Mouse (Mus musculus): ENCODE data around the gene Acp2. TPM values are rescaled to one million over a fixed set of nuclear protein-coding genes. Genes with fewer than 3 reads are reported as not detected.
A peak's percentile ranks its signal among the peaks of the same experiment; 100 is the strongest.

Acp2 gene
- total RNA-seq, 2 experiments from 2014 or later = 52.7 to 56.4 TPM

DNA sequence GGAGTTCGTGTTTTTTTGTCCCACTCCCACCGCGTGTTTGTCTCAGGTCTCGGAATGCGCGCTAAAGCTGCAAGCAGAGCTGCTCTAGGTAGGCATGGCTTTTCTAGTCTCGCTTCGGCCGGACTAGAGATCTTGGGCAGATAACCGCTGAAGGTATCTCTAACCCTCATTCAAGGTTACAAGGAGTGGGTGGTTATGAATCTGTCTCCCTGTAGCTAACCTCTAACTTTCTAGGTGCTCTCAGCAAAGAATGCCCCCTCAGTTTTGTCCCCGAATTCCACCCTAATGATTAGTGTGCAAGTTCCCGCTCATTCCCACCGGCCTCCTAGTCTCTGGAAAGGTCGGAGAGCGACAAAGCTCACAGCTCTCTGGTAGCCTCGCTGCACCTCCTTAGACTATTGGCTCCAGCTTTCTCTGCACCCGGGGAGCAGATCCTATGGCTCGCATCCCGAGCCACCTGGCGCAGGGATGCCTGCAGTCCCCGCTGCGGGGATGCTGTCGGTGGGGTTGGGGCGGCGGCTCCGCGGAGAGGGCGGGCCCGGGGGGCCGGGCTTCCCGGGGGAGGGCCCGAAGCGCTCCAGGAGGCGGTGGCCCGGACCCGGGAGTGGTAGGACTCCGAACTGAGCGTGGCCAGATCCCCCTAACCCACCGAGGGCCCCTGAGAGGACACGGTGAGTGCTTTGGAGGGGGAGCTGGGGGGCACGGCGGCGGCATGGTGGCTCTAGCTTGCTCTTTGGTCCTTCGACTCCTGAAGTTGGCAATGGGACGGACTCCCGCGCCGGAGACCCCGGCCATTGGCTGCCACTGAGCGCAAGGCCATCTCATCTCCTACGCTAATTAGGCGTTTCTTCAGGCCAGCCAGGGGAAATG lies 53.8 kb downstream of the Acp2 start:
- DNase-seq = peak in 1 of 2 experiments; percentile 51

DNA sequence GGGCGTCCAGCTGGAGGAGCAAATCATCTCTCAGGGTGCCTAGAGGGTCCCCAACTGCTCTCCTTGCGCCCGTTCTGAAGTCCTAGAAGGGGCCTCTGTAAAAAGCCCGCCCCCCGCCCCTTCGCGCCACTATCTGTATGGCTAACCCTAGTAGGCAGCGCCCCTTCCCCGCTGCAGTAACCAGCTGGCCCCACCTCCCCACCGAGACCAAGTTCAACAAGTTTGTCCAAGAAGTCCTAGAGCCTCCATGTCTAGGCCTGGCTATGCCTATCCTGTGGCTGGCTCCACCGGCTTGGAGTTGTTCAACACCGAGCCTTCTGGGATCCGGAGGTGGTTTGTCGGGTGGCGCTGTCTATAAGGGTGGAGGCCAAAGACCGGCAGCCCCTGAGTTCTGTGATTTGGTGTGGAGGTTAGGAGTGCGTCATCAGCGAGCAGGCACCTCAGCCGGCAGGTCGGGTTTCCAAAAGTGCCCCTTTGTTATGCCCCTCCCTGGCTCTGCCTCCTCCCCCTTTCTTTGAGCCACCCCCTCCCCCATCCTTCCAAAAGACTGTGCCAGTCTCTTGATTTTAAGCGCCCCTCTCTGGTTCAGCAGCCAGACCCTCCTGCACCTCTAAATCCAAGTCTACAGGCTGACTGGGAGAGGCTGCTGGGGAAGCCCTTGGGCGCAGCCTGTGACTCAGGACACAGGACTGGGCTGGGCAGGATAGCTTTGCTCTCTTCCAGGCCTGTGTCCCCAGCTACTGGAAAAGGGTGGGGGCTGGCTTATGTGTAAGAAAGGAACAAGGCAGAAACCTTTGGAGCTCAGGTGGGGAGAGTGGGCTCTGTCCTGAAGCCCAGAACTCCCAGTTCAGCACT lies 54.7 kb downstream of the Acp2 start:
- DNase-seq = no peak

DNA sequence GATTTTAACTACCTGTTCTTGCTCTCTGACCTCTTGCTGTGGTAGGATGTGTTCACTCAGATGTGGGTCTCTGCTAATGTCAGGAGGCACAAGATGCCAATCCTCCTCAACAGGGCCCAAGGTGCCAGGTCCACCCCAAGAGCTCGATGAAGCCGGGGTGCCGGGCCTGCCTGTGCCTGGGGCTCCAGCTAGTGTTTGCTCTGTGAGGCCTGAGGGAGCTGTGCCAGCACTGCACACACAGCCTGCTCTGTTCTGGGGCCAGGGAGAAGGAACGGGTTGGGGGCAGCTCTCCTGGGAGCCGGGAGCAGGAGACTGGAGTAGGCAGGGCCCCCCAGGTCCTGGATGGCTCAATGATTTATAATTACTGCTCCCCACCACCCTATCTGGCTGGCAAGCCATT lies 55.4 kb downstream of the Acp2 start:
- DNase-seq = peak in 1 of 2 experiments; percentile 60

GRCm38 (mm10) chr2:91258830-91259229 lies 56.1 kb downstream of the Acp2 start:
- no peak for DNase-seq

DNA sequence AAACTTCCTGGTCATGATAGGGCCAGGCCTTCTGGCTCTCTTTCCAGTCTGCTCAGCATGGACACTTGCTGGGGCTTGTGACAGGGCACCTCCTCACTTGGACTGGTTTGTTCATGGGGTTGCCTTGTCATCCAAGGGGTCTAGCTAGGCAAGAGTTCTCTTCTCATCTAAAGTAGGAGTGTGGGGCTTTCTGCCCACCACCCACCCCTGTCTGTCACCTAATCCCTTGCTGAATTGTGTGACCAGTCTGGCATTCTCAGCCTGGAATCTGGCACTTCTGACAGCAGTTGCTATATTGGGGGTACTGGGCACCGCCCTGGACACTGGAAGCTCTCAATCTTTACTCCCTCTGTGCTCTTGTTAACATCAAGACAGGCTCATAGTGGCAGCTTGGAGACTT lies 56.8 kb downstream of the Acp2 start:
- DNase-seq = no peak

Other genes starting within 250 kb of the Acp2 start
- under 1 TPM; 0.22 to 0.61 TPM for gene Rapsn, start 167.3 kb upstream of the Acp2 start, total RNA-seq (2021)
- 100 to 1,000 TPM; 207 to 228 TPM for gene Psmc3, start 148.9 kb upstream of the Acp2 start, total RNA-seq (2021)
- 10 to 100 TPM; 27.2 to 32.2 TPM for gene Slc39a13, start 132.5 kb upstream of the Acp2 start, total RNA-seq (2021)
- 1 to 10 TPM; 3.9 to 4.1 TPM for gene Spi1, start 120.5 kb upstream of the Acp2 start, total RNA-seq (2021)
- under 1 TPM; 0.10 to 0.25 TPM for gene Mybpc3, start 84.7 kb upstream of the Acp2 start, total RNA-seq (2021)
- 100 to 1,000 TPM; 246 to 247 TPM for gene Madd, start 19.0 kb upstream of the Acp2 start, total RNA-seq (2021)
- 1 to 10 TPM; 5.1 to 7.7 TPM for gene Nr1h3, start 51 bp upstream of the Acp2 start, total RNA-seq (2021)
- 1 to 10 TPM; 9.3 to 9.8 TPM for gene Ddb2, start 34.1 kb downstream of the Acp2 start, total RNA-seq (2021)
- 10 to 100 TPM; 23.8 to 30.1 TPM for gene Pacsin3, start 53.1 kb downstream of the Acp2 start, total RNA-seq (2021)
- gene Arfgap2, start 62.1 kb downstream of the Acp2 start, total RNA-seq (2021) = 10 to 100 TPM; 68.9 to 73.8 TPM
- 100 to 1,000 TPM; 121 to 130 TPM for gene 1110051M20Rik, start 241.8 kb downstream of the Acp2 start, total RNA-seq (2021)